ENCODE assay signal across 11 mouse cellular contexts in the genomic region with DNA sequence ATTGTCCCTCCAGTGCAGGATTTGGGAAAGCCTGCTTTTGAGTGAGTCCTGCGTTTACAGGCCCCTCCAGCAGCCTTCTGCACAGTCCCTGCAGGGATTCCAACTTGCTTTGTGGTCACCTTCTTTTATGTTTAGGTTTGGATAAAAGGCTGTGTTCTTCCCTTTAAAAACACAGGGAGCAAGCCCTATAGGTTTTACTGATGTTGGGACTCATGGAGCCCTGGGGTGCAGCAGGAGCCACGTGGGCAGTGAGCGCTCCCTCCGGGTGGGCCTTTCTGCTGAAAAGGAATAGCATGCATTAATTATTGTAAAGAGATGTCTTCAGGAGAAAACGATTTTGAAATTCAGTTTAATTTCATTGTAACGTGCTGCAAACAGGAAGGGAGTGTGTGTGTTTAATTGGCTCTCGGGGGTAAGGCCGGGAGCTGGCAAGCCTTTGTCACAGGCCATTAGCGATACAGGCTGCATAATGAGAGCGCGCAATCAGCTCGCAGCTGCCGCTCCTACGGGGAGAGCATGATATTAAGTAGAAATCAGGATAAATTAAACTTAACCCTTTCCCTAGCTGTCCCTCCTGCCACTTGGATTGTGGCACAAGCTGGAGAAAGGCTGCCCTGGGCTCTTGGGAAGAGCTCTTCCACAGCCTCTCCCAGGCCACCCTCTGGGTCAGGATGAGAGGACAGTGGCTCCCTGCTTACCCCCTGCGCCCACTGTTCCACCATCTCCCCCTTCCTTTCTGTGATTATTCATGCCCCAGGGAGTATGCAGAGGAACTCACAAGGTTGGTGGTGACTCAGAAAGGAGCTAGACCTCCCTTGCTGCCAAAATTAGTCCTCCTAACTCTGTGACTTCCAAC. TPM values are rescaled to one million over a fixed set of nuclear protein-coding genes. Genes with fewer than 3 reads are reported as not detected.
DNase-seq lines count a peak whose midpoint lies in the region; ATAC-seq and TF ChIP-seq lines count a peak whose summit lies in the region.
"Had no signal": no experiment of that assay in that cellular context is flagged by ENCODE, and none has a peak within 500 bp of the region (broad histone marks: within the 10 kb centered on the region; RNA-seq: fewer than 3 reads in every experiment).

No protein-coding gene starts in this region.

- peak overlapping the region; percentile 40 for H3K9ac ChIP-seq in neural tube, embryonic 11.5 days (ENCODE audit: low read length)
- peak overlapping the region; percentile 27 for H3K9ac ChIP-seq in forebrain, embryonic 11.5 days (ENCODE audit: low read length)
- peak overlapping the region; percentile 43; the same call in 1 of the 2 replicates for H3K9ac ChIP-seq in limb, embryonic 13.5 days
- H3K9ac ChIP-seq: heart, embryonic 12.5 days had no signal

- no peak overlapping the region for H3K4me2 ChIP-seq in neural tube, embryonic 11.5 days (ENCODE audit: low read depth)
- H3K4me2 ChIP-seq in forebrain, embryonic 11.5 days (ENCODE audit: low read depth, low read length, severe bottlenecking): peak overlapping the region; percentile 29; the same call in 1 of the 2 replicates
- no peak overlapping the region for H3K4me2 ChIP-seq in limb, embryonic 13.5 days (replicated peaks)
- H3K4me2 ChIP-seq: heart, embryonic 12.5 days had no signal

- H3K9me3 ChIP-seq in neural tube, embryonic 11.5 days (ENCODE audit: control insufficient read depth, low read length): no peaks in the 10 kb centered on the region
- no peaks in the 10 kb centered on the region for H3K9me3 ChIP-seq in forebrain, embryonic 11.5 days (ENCODE audit: control insufficient read depth, low read length)
- no peaks in the 10 kb centered on the region for H3K9me3 ChIP-seq in limb, embryonic 13.5 days
- H3K9me3 ChIP-seq: heart, embryonic 12.5 days had no signal

- H3K4me3 ChIP-seq in neural tube, embryonic 11.5 days (ENCODE audit: low read depth, low read length): no peak overlapping the region
- H3K4me3 ChIP-seq in forebrain, embryonic 11.5 days (ENCODE audit: low read depth, low read length): no peak overlapping the region
- no peak overlapping the region for H3K4me3 ChIP-seq in limb, embryonic 13.5 days
- H3K4me3 ChIP-seq in kidney, adult 2 months (ENCODE audit: insufficient read depth, low read depth, low read length): no peak overlapping the region
- H3K4me3 ChIP-seq: heart, embryonic 12.5 days; layer of hippocampus, adult 2 months had no signal

- ATAC-seq in neural tube, embryonic 11.5 days (ENCODE audit: insufficient read depth, low FRiP score, low TSS enrichment): peak; percentile 81
- ATAC-seq in forebrain, embryonic 11.5 days (replicated peaks; ENCODE audit: low FRiP score): peak; percentile 90
- no peak for ATAC-seq in limb, embryonic 13.5 days (ENCODE audit: low FRiP score, low read depth)

- no peak for TF ChIP-seq POLR2A in kidney, adult 2 months (IDR thresholded peaks at IDR 0.05; ENCODE audit: low read depth, low read length)

- 24% methylated on average over 15 of the region's 15 CpGs for WGBS in neural tube, embryonic 11.5 days
- WGBS in forebrain, embryonic 11.5 days: 8% methylated on average over 15 of the region's 15 CpGs
- 24% methylated on average over 15 of the region's 15 CpGs for WGBS in limb, embryonic 13.5 days
- 63% methylated on average over 15 of the region's 15 CpGs for WGBS in kidney, adult 2 months

- no peaks in the 10 kb centered on the region for H3K27me3 ChIP-seq in neural tube, embryonic 11.5 days (ENCODE audit: control insufficient read depth, insufficient read depth, low read length)
- H3K27me3 ChIP-seq in forebrain, embryonic 11.5 days (ENCODE audit: control insufficient read depth, insufficient read depth, low read length): peaks cover 38% of the 10 kb centered on the region
- H3K27me3 ChIP-seq in limb, embryonic 13.5 days: no peaks in the 10 kb centered on the region
- no peaks in the 10 kb centered on the region for H3K27me3 ChIP-seq in kidney, adult 2 months (replicated peaks; ENCODE audit: control insufficient read depth, insufficient read depth, low read length)
- H3K27me3 ChIP-seq: heart, embryonic 12.5 days had no signal

- DNase-seq in neural tube, embryonic 11.5 days (ENCODE audit: low spot score): peak; percentile 58
- no peak for DNase-seq in neural tube, embryonic 10.5 days (ENCODE audit: extremely low spot score, low spot score)
- DNase-seq in forebrain, embryonic 11.5 days (ENCODE audit: low spot score): peak; percentile 83
- no peak for DNase-seq in gastrocnemius, postnatal 10 days
- no peak for DNase-seq in right cerebral cortex, postnatal 14 days
- no peak for DNase-seq in kidney, adult 2 months
- DNase-seq: lung, postnatal 10 days; thymus, adult 18-20 months had no signal

- H3K36me3 ChIP-seq in neural tube, embryonic 11.5 days (ENCODE audit: control insufficient read depth, insufficient read depth, low read length): no peaks in the 10 kb centered on the region
- H3K36me3 ChIP-seq in forebrain, embryonic 11.5 days (ENCODE audit: control insufficient read depth, insufficient read depth, low read length): no peaks in the 10 kb centered on the region
- peaks cover 11% of the 10 kb centered on the region; the same call in 1 of the 2 replicates for H3K36me3 ChIP-seq in limb, embryonic 13.5 days
- H3K36me3 ChIP-seq in kidney, adult 2 months (ENCODE audit: control insufficient read depth, insufficient read depth, low read length): no peaks in the 10 kb centered on the region

- H3K4me1 ChIP-seq in neural tube, embryonic 11.5 days (ENCODE audit: control insufficient read depth, insufficient read depth, low read length): peaks cover 23% of the 10 kb centered on the region
- peaks cover 33% of the 10 kb centered on the region for H3K4me1 ChIP-seq in forebrain, embryonic 11.5 days (replicated peaks; ENCODE audit: control insufficient read depth, insufficient read depth, low read length)
- H3K4me1 ChIP-seq in limb, embryonic 13.5 days: peaks cover 45% of the 10 kb centered on the region
- no peaks in the 10 kb centered on the region for H3K4me1 ChIP-seq in kidney, adult 2 months (ENCODE audit: control insufficient read depth, insufficient read depth, low read length)

- no peak for TF ChIP-seq CTCF in kidney, adult 2 months (conservative IDR thresholded peaks at IDR 0.05; ENCODE audit: insufficient read depth, insufficient read length, low read depth, low read length)

- peak overlapping the region; percentile 49; the same call in 1 of the 2 replicates for H3K27ac ChIP-seq in neural tube, embryonic 11.5 days (ENCODE audit: low read depth, low read length)
- H3K27ac ChIP-seq in forebrain, embryonic 11.5 days (ENCODE audit: low read depth, low read length): peak overlapping the region; percentile 91
- H3K27ac ChIP-seq in limb, embryonic 13.5 days: no peak overlapping the region
- H3K27ac ChIP-seq in kidney, adult 2 months (ENCODE audit: insufficient read depth, low read depth, low read length): no peak overlapping the region
- H3K27ac ChIP-seq: layer of hippocampus, adult 2 months had no signal

RNA-seq across cellular contexts. Expression of a gene that starts 28.8 kb away (rescaled TPM):
- 15.4 and 16.2 TPM in 2 replicates for polyA plus RNA-seq in neural tube, embryonic 11.5 days (2014; fragmentation: Nextera tagmentation; extraction: Ambion mirVana)
- polyA plus RNA-seq in forebrain, embryonic 11.5 days (2014; fragmentation: Nextera tagmentation; extraction: Ambion mirVana): 15.6 and 16.3 TPM in 2 replicates
- 18.2 and 19.8 TPM in 2 replicates for polyA plus RNA-seq in limb, embryonic 13.5 days (2015; fragmentation: Nextera tagmentation; extraction: Ambion mirVana)
- 10 to 100 TPM; 14.3 to 15.0 TPM for total RNA-seq in gastrocnemius, postnatal 10 days (2021)
- polyA plus RNA-seq in kidney, adult 2 months (2012; rRNA removed): 73.9 and 74.9 TPM in 2 replicates

RNA-seq across cellular contexts. Expression of a gene that starts 43.6 kb away (rescaled TPM):
- polyA plus RNA-seq in neural tube, embryonic 11.5 days (2014; fragmentation: Nextera tagmentation; extraction: Ambion mirVana): 8.3 and 9.0 TPM in 2 replicates
- 0.56 and 0.92 TPM in 2 replicates for polyA plus RNA-seq in forebrain, embryonic 11.5 days (2014; fragmentation: Nextera tagmentation; extraction: Ambion mirVana)
- 27.2 and 28.6 TPM in 2 replicates for polyA plus RNA-seq in limb, embryonic 13.5 days (2015; fragmentation: Nextera tagmentation; extraction: Ambion mirVana)
- 10 to 100 TPM; 29.3 to 36.6 TPM for total RNA-seq in gastrocnemius, postnatal 10 days (2021)
- 0.11 TPM in 1 of 2 replicates, not detected in the other for polyA plus RNA-seq in kidney, adult 2 months (2012; rRNA removed)

Comparison
In these comparisons a context has a peak if more than half of its experiments do, and no peak if none do; other contexts are left out.
1. DNase-seq: peak in neural tube, embryonic 11.5 days (single experiment) and forebrain, embryonic 11.5 days (single experiment); none in neural tube, embryonic 10.5 days (single experiment), gastrocnemius, postnatal 10 days (single experiment), right cerebral cortex, postnatal 14 days (single experiment) and kidney, adult 2 months (single experiment).
2. H3K27ac ChIP-seq: peak in neural tube, embryonic 11.5 days (single experiment) and forebrain, embryonic 11.5 days (single experiment); none in limb, embryonic 13.5 days (single experiment) and kidney, adult 2 months (single experiment).
3. Peak in every context shown above with its lines, with median percentiles within 50 percentile points of each other: H3K9ac ChIP-seq.